Mouse (Mus musculus) E14TG2a.4 (cell line): ENCODE results near the gene Med20.

Experiments used
- CTCF ChIP-seq: conservative IDR thresholded peaks from 2 replicates; pipeline ENCODE4 v1.5.1; 2014; ENCODE audit warnings: low read length
- NANOG ChIP-seq: IDR thresholded peaks from 2 replicates; pipeline ENCODE4 v1.6.1; 2014; ENCODE audit warnings: borderline replicate concordance, low read length, mixed read lengths

DNA sequence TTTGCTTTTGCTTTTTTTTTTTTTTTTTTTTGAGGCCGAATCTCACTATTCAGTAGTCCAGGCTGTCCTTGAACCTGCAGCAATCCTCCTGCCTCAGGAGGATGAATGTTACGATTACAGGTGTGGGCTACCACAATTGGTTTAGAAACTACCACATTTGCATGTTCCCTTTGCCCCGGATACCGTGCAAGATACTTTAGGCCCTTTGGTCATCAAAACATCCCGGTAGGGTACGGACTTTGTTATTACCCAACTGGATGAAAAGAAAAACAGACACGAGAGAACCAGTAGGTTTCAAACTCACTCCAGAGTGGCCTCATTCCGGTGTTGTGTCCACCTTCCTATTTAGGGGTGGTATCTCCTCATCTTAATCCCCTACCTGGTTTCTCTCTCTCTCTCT, 22.9 kb upstream of the Med20 start:
- TF ChIP-seq CTCF (no peak), NANOG (no peak)
